Mouse (Mus musculus) c-Kit-positive CD71-negative TER-119-negative erythroid progenitor cells, embryonic 14.5 days (primary cell): ENCODE measurements around the gene Fis1.
A peak's percentile ranks its signal among the peaks of the same experiment; 100 is the strongest.

Source experiments
- DNase-seq: peaks from one replicate; pipeline ENCODE4 v3.0.0-alpha.2; 2013; ENCODE audit warnings: low read depth

Gene Fis1

GRCm38 (mm10) chr5:136967592-136967991 lies 14.5 kb downstream of the Fis1 start:
- DNase-seq: no peak

DNA sequence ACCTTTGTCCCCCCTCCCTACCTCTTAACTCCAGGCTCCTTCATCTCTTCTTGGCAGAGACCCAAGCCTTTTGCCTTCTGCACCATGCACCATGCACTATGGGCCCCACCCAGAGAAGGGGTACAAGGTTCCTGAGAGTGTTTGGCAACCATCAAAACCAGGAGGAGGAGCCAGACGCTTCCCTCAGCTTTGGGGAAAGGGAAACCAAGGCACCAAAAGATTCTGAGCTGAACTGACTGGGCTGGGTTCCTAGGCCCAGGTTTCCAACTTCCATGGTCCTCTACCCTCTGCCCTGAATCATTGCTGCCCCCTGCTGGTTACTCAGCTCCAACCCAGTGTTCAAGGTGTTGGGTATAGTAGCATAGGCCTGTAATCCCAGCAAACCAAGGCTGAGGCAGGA lies 17.6 kb downstream of the Fis1 start:
- DNase-seq: peak; percentile 65

DNA sequence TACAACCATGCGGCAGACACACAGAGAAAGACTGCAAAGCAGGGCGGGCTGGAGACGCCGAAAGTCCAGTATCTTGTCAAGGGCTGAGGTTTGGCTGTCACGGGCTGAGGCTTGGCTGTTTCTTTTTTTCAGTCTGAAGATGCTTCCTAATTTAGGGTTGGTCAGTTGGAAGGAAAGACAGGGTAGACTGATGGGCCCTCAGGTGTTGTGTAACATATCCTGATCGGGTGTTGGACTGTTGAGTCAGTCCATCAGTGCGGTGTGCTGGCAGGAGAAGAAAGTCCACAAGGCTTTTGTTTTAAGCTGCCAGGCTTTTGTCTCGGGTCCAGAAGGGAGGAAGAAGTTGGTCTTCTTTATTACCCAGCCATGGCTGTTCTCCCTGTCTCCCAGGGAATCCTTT lies 20.6 kb downstream of the Fis1 start:
- no peak for DNase-seq

DNA sequence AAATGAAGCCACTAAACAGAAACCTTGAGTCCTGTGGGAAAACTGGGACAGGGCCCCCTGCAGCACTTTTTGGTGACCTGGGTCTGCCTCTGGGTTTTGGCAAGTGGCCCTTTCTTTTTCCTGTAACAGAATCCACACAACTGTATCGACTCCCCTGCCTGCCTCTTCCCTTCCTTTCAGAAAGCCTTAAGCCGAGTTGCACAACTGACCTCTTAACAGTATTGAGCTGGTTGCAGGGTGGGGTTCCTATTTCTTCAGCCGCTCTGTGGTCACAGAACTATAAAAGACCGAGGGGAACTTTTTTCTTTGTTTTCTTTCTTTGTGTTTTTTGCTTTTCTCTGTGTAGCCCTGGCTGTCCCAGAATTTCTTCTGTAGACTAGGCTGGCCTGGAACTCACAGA lies 24.7 kb downstream of the Fis1 start:
- no peak for DNase-seq

GRCm38 (mm10) chr5:136979762-136980161 lies 26.7 kb downstream of the Fis1 start:
- DNase-seq: no peak

DNA sequence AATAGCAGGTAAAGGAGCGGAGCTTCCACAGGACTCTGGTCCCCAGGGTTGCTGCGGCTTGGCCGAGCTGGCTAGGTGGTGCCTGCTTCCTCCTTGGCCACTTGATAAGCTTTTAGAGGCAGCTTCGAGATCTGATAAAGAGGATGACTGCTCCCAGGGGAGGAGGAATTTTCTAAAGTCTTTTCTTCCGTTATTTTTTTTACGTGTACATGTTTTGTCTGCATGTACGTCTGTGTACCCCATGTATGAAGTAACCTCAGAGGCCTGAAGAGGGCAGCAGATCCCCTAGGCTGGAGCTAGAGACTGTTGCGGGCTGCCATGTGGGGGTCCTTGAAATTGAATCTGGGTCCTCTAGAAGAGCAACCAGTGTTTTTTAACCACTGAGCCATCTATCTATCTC lies 27.9 kb downstream of the Fis1 start:
- no peak for DNase-seq

GRCm38 (mm10) chr5:136982338-136982930 lies 29.4 kb downstream of the Fis1 start:
- no peak for DNase-seq

- DNase-seq: no peak
Measured at GRCm38 (mm10) chr5:136984828-136985227, 31.8 kb downstream of the Fis1 start.

- DNase-seq: peak; percentile 99
Measured at GRCm38 (mm10) chr5:136986695-136987137, 33.6 kb downstream of the Fis1 start, which contains the start of gene Plod3. Gene Plod3 (plus strand): TSS chr5:136987019.

- DNase-seq: peak; percentile 56
Measured at GRCm38 (mm10) chr5:136987138-136987933, 34.3 kb downstream of the Fis1 start.

GRCm38 (mm10) chr5:136987934-136988271 lies 34.8 kb downstream of the Fis1 start, which contains the start of gene Znhit1:
Gene Znhit1 (minus strand): TSS chr5:136988021.
- no peak for DNase-seq

- no peak for DNase-seq
Measured at GRCm38 (mm10) chr5:136988420-136988819, 35.3 kb downstream of the Fis1 start.

GRCm38 (mm10) chr5:136989801-136990200 lies 36.7 kb downstream of the Fis1 start:
- no peak for DNase-seq

- no peak for DNase-seq
Measured at GRCm38 (mm10) chr5:136999449-136999848, 46.4 kb downstream of the Fis1 start.

GRCm38 (mm10) chr5:137000612-137001011 lies 47.5 kb downstream of the Fis1 start:
- DNase-seq: no peak

DNA sequence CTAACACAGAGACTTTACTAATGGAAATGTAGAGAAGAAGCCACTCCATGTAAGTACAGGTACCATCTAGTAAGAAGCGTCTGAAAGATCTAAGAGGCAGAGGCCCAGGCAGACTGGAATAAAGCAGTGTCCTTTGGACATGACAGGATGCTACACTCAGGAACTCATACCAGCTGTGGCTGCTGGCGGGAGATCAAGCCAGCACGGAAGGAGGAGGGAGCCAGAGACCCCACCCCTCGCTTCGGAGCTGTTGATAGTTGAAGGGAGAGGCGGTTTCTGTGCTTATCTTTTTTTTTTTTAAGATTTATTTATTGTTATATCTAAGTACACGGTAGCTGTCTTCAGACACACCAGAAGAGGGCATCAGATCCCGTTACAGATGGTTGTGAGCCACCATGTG lies 54.2 kb downstream of the Fis1 start:
- no peak for DNase-seq

DNA sequence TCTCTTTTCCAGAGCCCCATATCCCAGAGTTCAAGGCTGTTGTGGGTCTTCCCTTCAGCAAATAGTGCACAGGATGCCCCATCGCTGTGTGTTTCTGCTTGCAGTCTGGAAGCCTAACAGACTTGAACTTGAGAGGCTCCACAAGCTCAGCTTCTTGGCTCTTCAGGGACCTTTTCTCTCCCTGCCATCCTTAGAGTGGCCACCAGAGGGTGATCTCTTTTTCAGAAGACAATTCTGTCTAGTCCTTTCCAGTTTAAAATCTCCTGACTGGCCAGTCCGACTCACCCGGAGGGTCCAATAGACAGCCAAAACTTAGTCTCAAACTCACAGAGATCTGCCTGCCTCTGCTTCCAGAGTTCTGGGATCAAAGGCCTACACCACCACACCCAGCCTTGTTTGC lies 56.9 kb downstream of the Fis1 start:
- no peak for DNase-seq

DNA sequence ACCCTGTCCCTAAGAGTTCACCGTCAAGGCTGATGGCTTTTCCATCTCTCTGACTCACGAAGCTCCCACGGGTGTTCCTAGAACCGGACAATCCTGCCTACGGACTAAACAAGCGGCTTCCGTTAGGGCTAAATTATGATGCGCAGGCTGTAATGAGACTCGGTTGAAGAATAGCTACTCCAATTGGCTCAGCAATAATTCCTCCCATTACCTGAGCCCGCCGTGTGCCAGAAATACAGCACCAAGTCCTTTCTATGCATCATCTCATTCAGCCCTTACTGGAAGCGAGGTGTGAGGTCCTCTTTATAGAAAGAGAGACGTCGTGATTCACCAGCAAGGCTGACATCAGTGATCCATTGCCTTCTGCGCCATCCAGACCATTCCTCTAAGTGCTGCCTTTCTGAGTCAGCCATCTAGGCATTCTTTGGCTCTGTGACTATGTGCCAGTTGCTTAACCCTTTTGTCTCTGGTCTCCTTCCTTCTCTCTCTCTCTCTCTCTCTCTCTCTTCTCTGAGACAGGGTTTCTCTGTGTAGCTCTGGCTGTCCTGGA lies 59.4 kb downstream of the Fis1 start:
- no peak for DNase-seq
